Comparison of ENCODE assay signal across 8 mouse cellular contexts in genomic region chr14:117956051-117956450, GRCm38 (mm10).
"Had no signal": no experiment of that assay in that cellular context is flagged by ENCODE, and none has a peak within 500 bp of the region (broad histone marks: within the 10 kb centered on the region; RNA-seq: fewer than 3 reads in every experiment).

No protein-coding gene starts in this region.

- DNase-seq: kidney, postnatal 25 days; layer of hippocampus, adult 9-11 months; liver; lung, adult 18-20 months; right cerebral cortex, adult 18-20 months; right cerebral cortex, postnatal 14 days; thymus, adult 18-20 months; thymus, postnatal 36 days had no signal
